Mouse (Mus musculus) lung, postnatal 0 days (tissue): ENCODE results near the gene Mog.

Experiments
- CTCF ChIP-seq: IDR thresholded peaks from 2 replicates; pipeline ENCODE4 v1.5.1; 2016; ENCODE audit warnings: antibody characterized with exemption, mild to moderate bottlenecking
- EP300 ChIP-seq: IDR thresholded peaks from 2 replicates; pipeline ENCODE4 v1.6.1; 2016; ENCODE audit warnings: antibody characterized with exemption, mild to moderate bottlenecking, control low read depth

- TF ChIP-seq EP300 (no peak), CTCF (no peak)
Measured at GRCm38 (mm10) chr17:36992336-36993104, 30.7 kb downstream of the Mog start.
